Mouse (Mus musculus) T-helper 1 cell (primary cell): Measurements from ENCODE around the gene Nav2.

Experiments used
- in situ Hi-C: fragments of 300-600 bp; cut with MboI, MseI; formaldehyde crosslinking; loops from one replicate; pipeline ENCODE4 v1.15.1; 2025; ENCODE audit warnings: high pct_unique_total_duplicates

Gene Nav2

GRCm38 (mm10) chr7:49247744-49248331, 339.3 kb downstream of the Nav2 start:
- in situ Hi-C loops, result no loop called here

GRCm38 (mm10) chr7:49248333-49249086, 340.0 kb downstream of the Nav2 start:
- in situ Hi-C loops, result no loop called here

- in situ Hi-C loops, result no loop called here
Observed at GRCm38 (mm10) chr7:49249462-49249861, 340.9 kb downstream of the Nav2 start.

DNA sequence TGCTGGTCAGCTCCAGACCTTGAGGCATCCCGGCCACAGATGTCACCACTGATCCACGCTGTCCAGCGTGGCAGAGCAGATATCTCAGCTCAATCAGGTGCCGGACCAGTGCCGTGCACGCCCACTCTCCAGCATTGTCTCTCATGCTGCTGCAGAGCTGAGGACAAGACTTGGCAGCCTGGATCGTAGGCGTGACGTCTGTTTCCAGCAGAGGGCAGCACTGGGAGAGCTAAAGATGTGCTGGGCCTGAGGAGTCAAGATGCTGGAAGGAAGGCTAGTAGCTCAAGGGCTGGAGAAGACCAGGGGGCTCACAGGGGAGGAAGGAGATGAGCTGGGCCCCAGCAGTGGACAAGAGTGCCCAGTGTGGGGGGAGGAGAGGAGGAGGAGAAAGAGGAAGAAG, 341.5 kb downstream of the Nav2 start:
- in situ Hi-C loops, result loop anchor here (5.0 kb wide), 1 partner anchor 177 kb away; no protein-coding TSS in a partner anchor

- in situ Hi-C loops, result loop anchor here (5.0 kb wide), 1 partner anchor 177 kb away; no protein-coding TSS in a partner anchor
Observed at GRCm38 (mm10) chr7:49250581-49251307, 342.2 kb downstream of the Nav2 start.

GRCm38 (mm10) chr7:49251308-49251638, 342.8 kb downstream of the Nav2 start:
- in situ Hi-C loops, result loop anchor here (5.0 kb wide), 1 partner anchor 176 kb away; no protein-coding TSS in a partner anchor

GRCm38 (mm10) chr7:49252444-49252843, 343.9 kb downstream of the Nav2 start:
- in situ Hi-C loops, result loop anchor here (5.0 kb wide), 1 partner anchor 175 kb away; no protein-coding TSS in a partner anchor

DNA sequence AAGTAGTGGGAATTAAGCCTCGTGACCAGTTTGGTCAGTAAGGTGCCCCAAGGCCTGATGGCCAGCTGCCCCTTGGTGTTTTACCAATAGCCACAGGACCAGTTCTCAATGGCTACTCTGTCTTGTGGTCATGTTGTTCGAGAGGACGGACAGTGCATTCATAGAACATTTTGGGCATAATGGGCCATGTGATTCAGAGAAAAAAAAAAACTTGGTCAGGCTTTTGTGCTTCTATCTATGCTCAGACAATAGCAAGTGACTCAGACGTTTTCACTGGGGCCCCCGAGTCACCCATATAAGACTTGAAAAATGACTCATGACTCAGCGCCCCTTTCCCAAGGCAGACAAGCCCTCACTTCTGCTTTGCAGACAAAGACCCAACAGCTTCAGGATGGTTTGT, 344.4 kb downstream of the Nav2 start:
- in situ Hi-C loops, result loop anchor here (5.0 kb wide), 1 partner anchor 174 kb away; no protein-coding TSS in a partner anchor

DNA sequence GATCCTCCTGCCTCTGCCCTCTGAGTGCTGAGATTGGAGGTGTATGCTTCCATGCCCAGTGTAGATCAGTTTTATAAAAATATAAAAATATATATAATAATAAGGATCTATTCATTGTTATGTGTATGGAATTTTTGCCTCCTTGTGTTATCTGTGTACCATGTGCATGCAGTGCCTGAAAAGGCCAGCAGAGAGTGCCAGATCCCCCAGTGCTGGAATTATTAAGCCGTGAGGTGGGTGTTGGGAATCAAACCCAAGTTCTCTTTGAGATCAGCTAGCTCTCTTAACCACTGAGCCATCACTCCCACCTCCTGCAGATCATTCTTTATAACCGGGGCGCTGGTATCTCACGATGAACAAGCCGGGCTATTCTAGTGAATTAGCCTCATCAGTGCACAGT, 346.5 kb downstream of the Nav2 start:
- in situ Hi-C loops, result no loop called here

GRCm38 (mm10) chr7:49257234-49257906, 348.9 kb downstream of the Nav2 start:
- in situ Hi-C loops, result no loop called here

DNA sequence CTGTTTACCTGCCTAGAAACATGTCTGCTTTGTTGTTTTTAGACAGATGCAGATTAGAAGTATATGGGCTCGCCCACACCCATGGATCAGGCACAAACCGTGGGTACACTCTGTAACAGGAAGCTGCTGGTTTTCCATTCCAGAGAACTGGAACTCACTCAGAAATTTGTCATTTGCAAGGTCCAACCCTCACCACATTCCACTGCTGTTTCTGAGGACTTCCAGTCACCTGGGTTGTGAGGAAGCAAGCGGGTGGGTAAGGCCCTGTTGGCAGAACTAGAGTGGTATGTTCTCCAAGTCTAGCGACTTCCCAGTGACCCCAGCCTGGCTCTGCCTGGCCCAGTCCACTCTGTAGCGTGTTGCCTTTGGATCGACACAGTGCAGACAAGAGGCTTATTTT, 349.6 kb downstream of the Nav2 start:
- in situ Hi-C loops, result no loop called here

DNA sequence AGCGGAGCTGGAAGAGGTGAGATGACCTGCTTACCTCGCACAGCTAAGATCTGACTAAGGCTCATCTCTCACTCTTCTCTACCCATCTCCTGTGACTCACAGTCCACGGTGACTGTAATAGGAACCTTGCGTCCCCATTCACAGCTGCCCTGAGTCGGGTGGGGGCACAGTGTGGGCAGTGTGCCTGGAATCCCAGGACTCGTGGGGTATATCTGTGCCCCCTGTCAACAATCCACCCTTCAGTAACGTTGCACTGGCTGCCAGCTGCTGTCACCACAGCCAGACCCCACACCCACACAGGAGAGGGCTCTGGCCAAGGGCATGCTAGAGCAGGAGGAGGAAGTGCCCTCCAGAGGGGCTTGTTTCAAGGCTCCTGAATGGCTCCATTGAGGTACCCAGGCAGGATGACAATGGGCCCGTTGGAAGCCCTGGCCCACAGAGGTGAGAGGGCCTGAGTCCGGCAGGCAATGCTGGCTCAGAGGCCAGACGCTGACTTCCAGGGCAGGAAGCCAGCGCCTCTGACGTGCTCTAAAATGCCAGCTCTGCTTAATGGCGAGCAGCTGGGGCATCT, 353.5 kb downstream of the Nav2 start:
- in situ Hi-C loops, result no loop called here

GRCm38 (mm10) chr7:49266422-49266821, 357.9 kb downstream of the Nav2 start:
- in situ Hi-C loops, result loop anchor here (5.0 kb wide), 1 partner anchor 129 kb away; no protein-coding TSS in a partner anchor

DNA sequence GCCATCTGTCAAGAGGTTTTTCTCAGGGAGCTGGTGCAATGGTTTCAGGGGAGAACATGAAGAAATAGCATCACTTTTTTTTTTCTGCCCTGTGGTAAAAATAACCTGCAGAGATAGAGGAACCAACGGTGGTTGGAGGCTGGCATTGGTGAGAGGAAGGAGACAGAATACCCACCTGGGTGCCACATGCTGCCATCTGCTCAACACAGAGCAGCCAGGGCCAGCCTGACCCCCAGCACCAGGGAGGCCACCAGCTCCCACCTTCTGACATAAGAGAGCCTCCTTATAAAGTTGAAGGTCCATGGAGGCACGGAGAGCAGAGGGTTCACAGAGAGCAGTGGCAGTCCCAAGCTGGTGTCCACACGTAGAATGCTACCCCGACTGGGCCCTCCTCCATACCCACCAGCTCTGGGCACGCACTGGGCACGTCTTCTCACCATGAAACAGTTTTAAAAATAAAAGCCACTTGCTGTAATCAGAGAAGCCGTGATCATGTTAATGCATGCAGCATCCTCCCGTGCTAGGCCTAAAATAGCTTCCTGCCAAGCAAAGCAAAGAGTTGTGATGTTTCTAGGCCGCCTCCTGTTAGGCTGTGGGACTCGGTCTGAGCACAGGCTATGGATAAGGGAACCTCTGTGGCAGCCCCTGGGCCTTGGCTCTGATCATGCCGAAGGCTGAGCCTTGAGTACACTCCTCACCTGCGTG, 359.3 kb downstream of the Nav2 start:
- in situ Hi-C loops, result loop anchor here (5.0 kb wide), 1 partner anchor 130 kb away; no protein-coding TSS in a partner anchor

GRCm38 (mm10) chr7:49268401-49268921, 359.9 kb downstream of the Nav2 start:
- in situ Hi-C loops, result loop anchor here (5.0 kb wide), 1 partner anchor 131 kb away; no protein-coding TSS in a partner anchor

DNA sequence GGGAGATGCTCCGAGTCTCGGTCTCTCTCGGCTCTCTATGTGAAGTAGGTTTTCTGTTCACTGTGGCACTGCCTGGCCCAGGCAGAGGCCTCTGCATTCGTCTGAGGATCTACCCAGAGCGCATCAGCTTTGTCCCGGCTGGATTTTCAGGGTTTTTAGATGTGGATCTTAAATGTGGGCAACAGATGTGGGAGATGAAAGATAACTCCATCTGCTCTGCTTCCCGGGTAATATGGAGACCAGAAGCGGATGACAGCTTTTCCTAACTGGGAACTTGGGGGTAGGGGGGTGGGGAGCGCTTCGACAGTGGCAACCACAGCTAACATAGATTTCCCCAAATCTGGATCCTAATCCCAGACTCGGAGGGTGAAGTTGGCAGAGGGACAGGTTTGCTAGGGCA, 362.3 kb downstream of the Nav2 start:
- in situ Hi-C loops, result no loop called here

DNA sequence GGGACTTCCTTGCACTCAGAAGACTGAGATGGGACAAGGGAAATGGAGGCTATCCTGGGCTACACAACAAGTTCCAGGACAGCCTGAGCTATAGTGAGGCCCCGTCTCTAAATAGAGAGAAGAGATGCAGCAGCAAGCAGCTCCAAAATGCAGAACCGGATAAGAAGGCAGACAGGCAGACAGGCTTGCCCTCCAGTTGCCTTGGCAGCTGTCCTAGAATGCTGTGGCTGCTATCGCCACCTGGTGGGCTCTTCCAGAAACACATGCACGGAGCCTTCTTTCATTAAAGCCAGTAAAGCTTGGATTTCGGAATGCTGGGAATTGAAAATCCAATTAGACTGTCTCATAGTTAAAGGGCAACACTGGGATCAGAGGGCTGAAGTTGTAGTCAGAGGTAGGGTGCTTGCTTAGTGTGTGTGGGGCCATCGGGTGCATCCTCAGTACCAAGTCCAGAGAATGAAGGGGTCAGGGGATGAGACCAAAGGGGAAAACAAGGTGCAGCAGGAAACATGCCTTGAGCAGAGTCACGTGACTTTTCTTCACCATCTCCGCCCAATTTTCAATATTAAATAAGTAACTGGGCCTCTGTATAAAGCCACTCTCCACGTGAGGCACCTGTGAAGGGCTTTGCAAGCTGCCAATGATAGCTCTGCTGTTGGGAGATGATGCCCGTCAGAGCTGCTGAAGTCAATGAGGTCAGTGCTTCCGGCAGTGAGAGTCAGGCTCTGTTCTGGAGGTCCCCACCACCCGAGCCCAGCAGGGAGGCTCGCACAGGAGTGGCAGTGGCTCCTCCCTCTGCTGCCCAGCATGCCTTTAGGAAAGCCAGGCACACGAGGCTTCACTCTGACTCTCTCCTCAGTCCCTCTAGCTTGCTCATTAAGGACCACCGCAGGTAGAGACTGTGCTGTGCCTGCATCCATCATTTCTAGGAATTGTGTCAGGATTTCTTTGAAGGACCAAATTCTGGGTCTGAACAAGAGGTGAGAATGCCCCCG, 364.2 kb downstream of the Nav2 start:
- in situ Hi-C loops, result no loop called here

DNA sequence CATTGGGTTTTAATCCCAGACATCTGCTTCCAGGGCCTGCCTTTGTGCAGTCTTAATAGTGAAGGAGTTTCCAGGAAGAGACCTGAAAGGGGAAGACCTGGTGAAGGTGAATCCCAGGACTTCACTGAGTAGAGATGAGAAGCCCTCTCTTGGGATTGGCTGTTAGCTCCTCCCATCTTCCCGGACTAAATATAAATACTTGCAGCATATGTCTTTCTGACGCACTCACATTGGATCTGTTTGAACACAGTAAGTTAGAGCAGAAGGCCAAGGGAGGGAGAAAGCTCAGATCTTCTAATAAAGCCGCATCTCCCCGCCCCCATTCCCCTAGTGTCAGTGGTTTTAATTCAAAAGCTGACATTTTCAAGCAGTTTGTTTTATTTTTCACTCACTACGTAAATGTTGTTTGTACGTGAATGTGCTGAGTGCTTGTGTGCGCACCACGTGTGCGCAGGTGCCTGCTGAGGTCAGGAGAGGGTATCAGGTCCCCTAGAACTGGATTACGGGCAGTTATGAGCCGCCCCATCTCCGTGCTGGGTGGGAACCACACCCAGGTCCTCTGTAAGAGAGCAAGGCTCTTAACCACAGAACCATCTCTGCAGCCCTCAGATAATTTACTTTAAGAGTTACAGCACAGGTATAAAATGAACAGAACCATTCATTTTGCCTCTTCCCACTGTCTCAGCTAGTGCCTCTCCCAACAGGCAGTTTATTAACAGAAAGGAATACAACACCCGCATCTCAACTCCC, 365.6 kb downstream of the Nav2 start:
- in situ Hi-C loops, result no loop called here

- in situ Hi-C loops, result no loop called here
Observed at GRCm38 (mm10) chr7:49274676-49275075, 366.2 kb downstream of the Nav2 start.
